Mouse (Mus musculus) liver, embryonic 14.5 days (tissue): ENCODE results near the gene Sowaha.

ENCODE experiments used
- CTCF ChIP-seq: IDR thresholded peaks from 2 replicates; pipeline ENCODE4 v1.5.1; 2016; ENCODE audit warnings: antibody characterized with exemption, low read depth, control low read depth
- EP300 ChIP-seq: IDR thresholded peaks from 2 replicates; pipeline ENCODE4 v1.6.1; 2016; ENCODE audit warnings: antibody characterized with exemption, low read depth

GRCm38 (mm10) chr11:53435504-53435903 is 44.6 kb downstream of the Sowaha start:
- TF ChIP-seq CTCF (no peak), EP300 (no peak)
